Mouse (Mus musculus) heart, postnatal 0 days (tissue): ENCODE results near the gene Samt4. TPM values are rescaled to one million over a fixed set of nuclear protein-coding genes. Genes with fewer than 3 reads are reported as not detected.
"Not testable (repeated sequence)": the region's sequence is repeated elsewhere in the genome, so short reads cannot be mapped to it uniquely, and the experiment has no call there.

Source experiments
- ATAC-seq: fragments of 200-750 bp; cut with Nextera tagmentation; 2 replicates; pipeline ENCODE4 v1.8.0; 2017; ENCODE audit warnings: low read depth, moderate number of reproducible peaks, moderate library complexity; ENCODE audit not compliant: insufficient read depth
- DNase-seq: peaks from one replicate; pipeline ENCODE4 v3.0.0-alpha.2; 2016; ENCODE audit warnings: low spot score
- H3K27ac ChIP-seq: fragments of 300-500 bp; sonication (generic); 2 replicates; pipeline ENCODE4 v1.5.1; 2014; ENCODE audit warnings: low read depth, mild to moderate bottlenecking
- H3K27me3 ChIP-seq: fragments of 300-500 bp; sonication (generic); 2 replicates; pipeline ENCODE4 v1.6.1; 2014; ENCODE audit warnings: low read length, mixed read lengths; ENCODE audit not compliant: control insufficient read depth, insufficient read depth
- H3K36me3 ChIP-seq: fragments of 300-500 bp; sonication (generic); replicated peaks from 2 replicates; pipeline ENCODE4 v1.6.1; 2014; ENCODE audit warnings: low read length, mixed read lengths; ENCODE audit not compliant: control insufficient read depth, insufficient read depth
- H3K4me1 ChIP-seq: fragments of 300-500 bp; sonication (generic); 2 replicates; pipeline ENCODE4 v1.6.1; 2014; ENCODE audit warnings: antibody characterized with exemption; ENCODE audit not compliant: control insufficient read depth, insufficient read depth
- H3K4me2 ChIP-seq: fragments of 300-500 bp; sonication (generic); 2 replicates; pipeline ENCODE4 v1.6.1; 2014; ENCODE audit warnings: low read depth, mild to moderate bottlenecking, low read length, moderate library complexity
- H3K4me3 ChIP-seq: fragments of 300-500 bp; sonication (generic); 2 replicates; pipeline ENCODE4 v1.5.1; 2014; ENCODE audit warnings: low read depth, low read length
- H3K9ac ChIP-seq: fragments of 300-500 bp; sonication (generic); replicated peaks from 2 replicates; pipeline ENCODE4 v1.6.1; 2014; ENCODE audit warnings: low read depth, low read length, mixed read lengths
- H3K9me3 ChIP-seq: fragments of 300-500 bp; sonication (generic); replicated peaks from 2 replicates; pipeline ENCODE4 v1.6.1; 2016; ENCODE audit warnings: low read length; ENCODE audit not compliant: control insufficient read depth
- CTCF ChIP-seq: IDR thresholded peaks from 2 replicates; pipeline ENCODE4 v1.5.1; 2016; ENCODE audit warnings: antibody characterized with exemption, control low read depth, low read depth
- EP300 ChIP-seq: IDR thresholded peaks from 2 replicates; pipeline ENCODE4 v1.6.1; 2016; ENCODE audit warnings: antibody characterized with exemption, low read depth
- WGBS: fragments of 180-500 bp; shearing (Covaris S2); extraction: QIAGEN DNeasy Blood & Tissue Kit; methylation state at CpG from one replicate; pipeline ENCODE4 v1.1.7; 2014; 5-methylcytosine and 5-hydroxymethylcytosine counted together
- polyA plus RNA-seq: library from polyadenylated mRNA; unstranded; fragments of >200 nt; fragmentation: Nextera tagmentation; extraction: Ambion mirVana; gene quantifications from 2 replicates; pipeline ENCODE4 v1.2.1, GENCODE M21; 2015
- total RNA-seq: library from RNA; depleted of rRNA; stranded (reverse); fragments of >200 nt; gene quantifications from 2 replicates; pipeline ENCODE4 v1.2.3, GENCODE M21; 2014; ENCODE audit warnings: low replicate concordance; rRNA removed

The Samt4 gene
- total RNA-seq (not detected in 2 replicates), polyA plus RNA-seq (not detected in 2 replicates)

GRCm38 (mm10) chrX:154481702-154482101 lies at the start of gene Samt4:
Samt4 (plus strand) TSS chrX:154482002.
- no peak within 1 kb of the TSS for H3K4me2 ChIP-seq
- H3K27me3 ChIP-seq, result no peaks in the 10 kb centered on the region
- no peaks in the 10 kb centered on the region for H3K36me3 ChIP-seq
- TF ChIP-seq CTCF (no peak), EP300 (no peak)
- H3K4me1 ChIP-seq, result no peaks in the 10 kb centered on the region
- no peaks in the 10 kb centered on the region for H3K9me3 ChIP-seq
- H3K4me3 ChIP-seq, result no peak within 1 kb of the TSS
- H3K9ac ChIP-seq, result no peak within 1 kb of the TSS
- H3K27ac ChIP-seq, result no peak within 1 kb of the TSS
- DNase-seq (no peak), ATAC-seq (no peak)

GRCm38 (mm10) chrX:154443696-154444095 lies 38.1 kb upstream of the Samt4 start:
- not testable (repeated sequence) for H3K4me1 ChIP-seq, H3K27ac ChIP-seq, H3K4me2 ChIP-seq, H3K27me3 ChIP-seq, DNase-seq, ATAC-seq, H3K36me3 ChIP-seq, H3K4me3 ChIP-seq, H3K9me3 ChIP-seq, H3K9ac ChIP-seq

- not testable (repeated sequence) for ATAC-seq, H3K36me3 ChIP-seq, H3K4me2 ChIP-seq, DNase-seq, H3K4me1 ChIP-seq, H3K9me3 ChIP-seq, H3K9ac ChIP-seq, H3K4me3 ChIP-seq, H3K27me3 ChIP-seq, H3K27ac ChIP-seq
- 42% methylated on average over 3 of the region's 3 CpGs for WGBS
These were observed 13.4 kb upstream of the Samt4 start for GRCm38 (mm10) chrX:154468386-154468785.

Other genes starting within 250 kb of the Samt4 start
- not detected in 2 replicates for gene 4930524N10Rik, start 138.6 kb upstream of the Samt4 start, total RNA-seq
- not detected in 2 replicates for gene 4930524N10Rik, start 138.6 kb upstream of the Samt4 start, polyA plus RNA-seq
- not detected in 2 replicates for gene Samt2, start 97.4 kb downstream of the Samt4 start, total RNA-seq
- not detected in 2 replicates for gene Samt2, start 97.4 kb downstream of the Samt4 start, polyA plus RNA-seq